Mouse (Mus musculus): ENCODE measurements at regions not wholly inside any gene's neighbourhood (a gene's known extent, or its start where the extent isn't known, plus 50 kb on each side); places are given as distances from the start of the nearest gene placed in this dataset.
"Not testable (repeated sequence)": the region's sequence is repeated elsewhere in the genome, so short reads cannot be mapped to it uniquely, and the experiment has no call there.

- Histone ChIP-seq H3K27ac (no peak overlapping the region), H3K36me3 (replicated peaks; ENCODE audit: control insufficient read depth, insufficient read depth) (no peaks in the 10 kb centered on the region), H3K27me3 (ENCODE audit: control insufficient read depth, insufficient read depth, low read length) (no peaks in the 10 kb centered on the region), H3K4me1 (replicated peaks; ENCODE audit: control insufficient read depth, insufficient read depth, low read length) (peaks cover 9% of the 10 kb centered on the region), H3K9me3 (ENCODE audit: control insufficient read depth, low read length) (no peaks in the 10 kb centered on the region), H3K9ac (no peak overlapping the region), H3K4me2 (replicated peaks) (no peak overlapping the region), H3K4me3 (replicated peaks; ENCODE audit: low read length) (no peak overlapping the region)
- DNase-seq (ENCODE audit: low spot score), result no peak
- ATAC-seq (ENCODE audit: low FRiP score), result no peak
- WGBS, result 82% methylated on average over 7 of the region's 7 CpGs
These were observed 216.9 kb downstream of the Dact1 start for GRCm38 (mm10) chr12:71526623-71527022.

GRCm38 (mm10) chr12:71532161-71532560, 222.5 kb downstream of the Dact1 start:
- Histone ChIP-seq H3K36me3 (replicated peaks; ENCODE audit: control insufficient read depth, insufficient read depth) (no peaks in the 10 kb centered on the region), H3K9me3 (ENCODE audit: control insufficient read depth, low read length) (no peaks in the 10 kb centered on the region), H3K4me1 (replicated peaks; ENCODE audit: control insufficient read depth, insufficient read depth, low read length) (peaks cover 31% of the 10 kb centered on the region), H3K27ac (peak overlapping the region; percentile 91), H3K4me3 (replicated peaks; ENCODE audit: low read length) (no peak overlapping the region), H3K9ac (no peak overlapping the region), H3K27me3 (ENCODE audit: control insufficient read depth, insufficient read depth, low read length) (no peaks in the 10 kb centered on the region), H3K4me2 (replicated peaks) (no peak overlapping the region; the same call in 1 of the 2 replicates)
- ATAC-seq (ENCODE audit: low FRiP score) (no peak), DNase-seq (ENCODE audit: low spot score) (no peak)
- WGBS, result 55% methylated on average over 3 of the region's 3 CpGs

GRCm38 (mm10) chr12:71532708-71533450, 223.2 kb downstream of the Dact1 start:
- Histone ChIP-seq H3K9ac (peak overlapping the region; percentile 35; the same call in 1 of the 2 replicates), H3K4me2 (replicated peaks) (peak overlapping the region; percentile 10; the same call in 1 of the 2 replicates), H3K27me3 (ENCODE audit: control insufficient read depth, insufficient read depth, low read length) (no peaks in the 10 kb centered on the region), H3K27ac (peak overlapping the region; percentile 91), H3K9me3 (ENCODE audit: control insufficient read depth, low read length) (no peaks in the 10 kb centered on the region), H3K4me3 (replicated peaks; ENCODE audit: low read length) (no peak overlapping the region), H3K36me3 (replicated peaks; ENCODE audit: control insufficient read depth, insufficient read depth) (no peaks in the 10 kb centered on the region), H3K4me1 (replicated peaks; ENCODE audit: control insufficient read depth, insufficient read depth, low read length) (peaks cover 31% of the 10 kb centered on the region)
- 21% methylated on average over 22 of the region's 22 CpGs for WGBS
- peak; percentile 69 for DNase-seq (ENCODE audit: low spot score)
- peak; percentile 87 for ATAC-seq (ENCODE audit: low FRiP score)

GRCm38 (mm10) chr12:71533701-71534100, 224.0 kb downstream of the Dact1 start:
- H3K27me3 ChIP-seq (ENCODE audit: control insufficient read depth, insufficient read depth, low read length), result no peaks in the 10 kb centered on the region
- peaks cover 31% of the 10 kb centered on the region for H3K4me1 ChIP-seq (replicated peaks; ENCODE audit: control insufficient read depth, insufficient read depth, low read length)
- H3K9ac ChIP-seq, result no peak overlapping the region
- 80% methylated on average over 9 of the region's 9 CpGs for WGBS
- peak overlapping the region; percentile 91 for H3K27ac ChIP-seq
- no peaks in the 10 kb centered on the region for H3K9me3 ChIP-seq (ENCODE audit: control insufficient read depth, low read length)
- 0 out of 2 replicates have a peak overlapping the region, but pooled peaks have one; percentile 10 for H3K4me2 ChIP-seq (replicated peaks)
- no peaks in the 10 kb centered on the region for H3K36me3 ChIP-seq (replicated peaks; ENCODE audit: control insufficient read depth, insufficient read depth)
- H3K4me3 ChIP-seq (replicated peaks; ENCODE audit: low read length), result no peak overlapping the region
- DNase-seq (ENCODE audit: low spot score) (no peak), ATAC-seq (ENCODE audit: low FRiP score) (no peak; the same call in 1 of the 2 replicates)

GRCm38 (mm10) chr12:71534199-71534598, 224.5 kb downstream of the Dact1 start:
- no peak overlapping the region for H3K4me3 ChIP-seq (replicated peaks; ENCODE audit: low read length)
- H3K9me3 ChIP-seq (ENCODE audit: control insufficient read depth, low read length), result no peaks in the 10 kb centered on the region
- H3K27ac ChIP-seq, result peak overlapping the region; percentile 91
- WGBS, result 46% methylated on average over 4 of the region's 4 CpGs
- no peak overlapping the region for H3K9ac ChIP-seq
- peak; percentile 56 for DNase-seq (ENCODE audit: low spot score)
- no peaks in the 10 kb centered on the region for H3K36me3 ChIP-seq (replicated peaks; ENCODE audit: control insufficient read depth, insufficient read depth)
- H3K4me2 ChIP-seq (replicated peaks), result no peak overlapping the region
- no peaks in the 10 kb centered on the region for H3K27me3 ChIP-seq (ENCODE audit: control insufficient read depth, insufficient read depth, low read length)
- peak; percentile 66 for ATAC-seq (ENCODE audit: low FRiP score)
- H3K4me1 ChIP-seq (replicated peaks; ENCODE audit: control insufficient read depth, insufficient read depth, low read length), result peaks cover 31% of the 10 kb centered on the region

GRCm38 (mm10) chr12:71535251-71535650, 225.6 kb downstream of the Dact1 start:
- Histone ChIP-seq H3K4me3 (replicated peaks; ENCODE audit: low read length) (no peak overlapping the region), H3K9me3 (ENCODE audit: control insufficient read depth, low read length) (no peaks in the 10 kb centered on the region), H3K4me2 (replicated peaks) (no peak overlapping the region), H3K4me1 (replicated peaks; ENCODE audit: control insufficient read depth, insufficient read depth, low read length) (peaks cover 31% of the 10 kb centered on the region), H3K9ac (no peak overlapping the region), H3K27me3 (ENCODE audit: control insufficient read depth, insufficient read depth, low read length) (no peaks in the 10 kb centered on the region), H3K27ac (peak overlapping the region; percentile 91; the same call in 1 of the 2 replicates), H3K36me3 (replicated peaks; ENCODE audit: control insufficient read depth, insufficient read depth) (no peaks in the 10 kb centered on the region)
- DNase-seq (ENCODE audit: low spot score), result no peak
- ATAC-seq (ENCODE audit: low FRiP score), result no peak
- 97% methylated on average over 6 of the region's 6 CpGs for WGBS

GRCm38 (mm10) chr12:71535831-71536230, 226.1 kb downstream of the Dact1 start:
- not testable (repeated sequence) for ATAC-seq (ENCODE audit: low FRiP score); H3K4me3 ChIP-seq (replicated peaks; ENCODE audit: low read length); H3K27me3 ChIP-seq (ENCODE audit: control insufficient read depth, insufficient read depth, low read length); H3K27ac ChIP-seq; H3K36me3 ChIP-seq (replicated peaks; ENCODE audit: control insufficient read depth, insufficient read depth); H3K9ac ChIP-seq; H3K4me2 ChIP-seq (replicated peaks); DNase-seq (ENCODE audit: low spot score); H3K9me3 ChIP-seq (ENCODE audit: control insufficient read depth, low read length)
- WGBS, result 70% methylated on average over 3 of the region's 3 CpGs
- H3K4me1 ChIP-seq (replicated peaks; ENCODE audit: control insufficient read depth, insufficient read depth, low read length), result peaks cover 31% of the 10 kb centered on the region

- Histone ChIP-seq H3K36me3 (replicated peaks; ENCODE audit: control insufficient read depth, insufficient read depth) (no peaks in the 10 kb centered on the region), H3K9ac (no peak overlapping the region), H3K27ac (no peak overlapping the region), H3K4me2 (replicated peaks) (no peak overlapping the region), H3K9me3 (ENCODE audit: control insufficient read depth, low read length) (no peaks in the 10 kb centered on the region), H3K27me3 (ENCODE audit: control insufficient read depth, insufficient read depth, low read length) (no peaks in the 10 kb centered on the region), H3K4me3 (replicated peaks; ENCODE audit: low read length) (no peak overlapping the region), H3K4me1 (replicated peaks; ENCODE audit: control insufficient read depth, insufficient read depth, low read length) (peaks cover 30% of the 10 kb centered on the region)
- no peak for DNase-seq (ENCODE audit: low spot score)
- no peak for ATAC-seq (ENCODE audit: low FRiP score)
- 73% methylated on average over 7 of the region's 7 CpGs for WGBS
These were observed 229.0 kb downstream of the Dact1 start for GRCm38 (mm10) chr12:71538691-71539090.

- Histone ChIP-seq H3K4me2 (replicated peaks) (no peak overlapping the region), H3K27me3 (ENCODE audit: control insufficient read depth, insufficient read depth, low read length) (no peaks in the 10 kb centered on the region), H3K4me3 (replicated peaks; ENCODE audit: low read length) (no peak overlapping the region), H3K27ac (no peak overlapping the region), H3K36me3 (replicated peaks; ENCODE audit: control insufficient read depth, insufficient read depth) (no peaks in the 10 kb centered on the region), H3K9me3 (ENCODE audit: control insufficient read depth, low read length) (no peaks in the 10 kb centered on the region), H3K9ac (no peak overlapping the region), H3K4me1 (replicated peaks; ENCODE audit: control insufficient read depth, insufficient read depth, low read length) (peaks cover 20% of the 10 kb centered on the region; the same call in 1 of the 2 replicates)
- 83% methylated on average over 11 of the region's 11 CpGs for WGBS
- ATAC-seq (ENCODE audit: low FRiP score), result no peak
- DNase-seq (ENCODE audit: low spot score), result no peak
These were observed 230.6 kb downstream of the Dact1 start for GRCm38 (mm10) chr12:71540279-71540678.
